Mouse (Mus musculus) liver, embryonic 14.5 days (tissue): ENCODE data around the gene Zc3hav1.

Source experiments
- CTCF ChIP-seq: IDR thresholded peaks from 2 replicates; pipeline ENCODE4 v1.5.1; 2016; ENCODE audit warnings: antibody characterized with exemption, low read depth, control low read depth
- EP300 ChIP-seq: IDR thresholded peaks from 2 replicates; pipeline ENCODE4 v1.6.1; 2016; ENCODE audit warnings: antibody characterized with exemption, low read depth

DNA sequence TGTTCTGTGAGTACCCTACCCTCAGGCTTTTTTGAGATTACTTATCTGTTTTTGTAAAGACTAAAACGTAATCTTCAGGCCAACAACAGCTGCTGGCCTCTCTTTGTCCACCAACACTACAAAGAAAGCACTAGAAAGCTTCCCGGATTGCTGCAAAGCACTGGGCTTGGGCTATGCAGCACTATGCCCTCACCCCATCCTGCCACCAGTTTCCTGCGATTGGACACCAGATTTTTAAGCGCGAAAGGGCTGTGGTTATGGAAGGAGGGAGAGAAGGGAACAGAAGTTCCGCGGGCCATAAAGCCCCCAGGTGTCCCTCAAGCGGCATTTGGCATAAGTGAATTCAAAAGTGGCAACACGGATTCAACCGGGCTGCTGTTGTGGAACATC is 56.2 kb downstream of the Zc3hav1 start:
- TF ChIP-seq CTCF, result no peak
- TF ChIP-seq EP300, result no peak
